Mouse (Mus musculus): ENCODE data around the gene Syt5. TPM values are rescaled to one million over a fixed set of nuclear protein-coding genes. Genes with fewer than 3 reads are reported as not detected.

The Syt5 gene
- polyA plus RNA-seq, 1 experiment from 2014 or later: 92.2 TPM

GRCm38 (mm10) chr7:4492284-4493224, 54.8 kb downstream of the Syt5 start:
- Histone ChIP-seq H3K27me3 (no peaks in the 10 kb centered on the region), H3K4me3 (replicated peaks) (no peak overlapping the region), H3K27ac (no peak overlapping the region), H3K4me1 (replicated peaks) (peaks cover 7% of the 10 kb centered on the region), H3K9me3 (no peaks in the 10 kb centered on the region), H3K9ac (replicated peaks) (no peak overlapping the region), H3K36me3 (peaks cover 82% of the 10 kb centered on the region), H3K4me2 (replicated peaks) (no peak overlapping the region)
- no peak for ATAC-seq
- 91% methylated on average over 13 of the region's 13 CpGs for WGBS

- Histone ChIP-seq H3K9ac (replicated peaks) (no peak overlapping the region), H3K4me3 (replicated peaks) (no peak overlapping the region), H3K4me1 (replicated peaks) (no peaks in the 10 kb centered on the region), H3K27me3 (no peaks in the 10 kb centered on the region), H3K9me3 (no peaks in the 10 kb centered on the region), H3K36me3 (peaks cover 81% of the 10 kb centered on the region), H3K27ac (no peak overlapping the region), H3K4me2 (replicated peaks) (no peak overlapping the region)
- ATAC-seq: no peak
- 90% methylated on average over 6 of the region's 6 CpGs for WGBS
Observed at GRCm38 (mm10) chr7:4491308-4491707, 56.0 kb downstream of the Syt5 start.

Small RNAs within 50 kb of the gene (microRNA-seq; reads per million reads assigned to microRNA genes)
- gene Gm23577: not detected

Other genes starting within 250 kb of the Syt5 start
- gene Ncr1, start 209.8 kb downstream of the Syt5 start, polyA plus RNA-seq (2015; fragmentation: Nextera tagmentation; extraction: Ambion mirVana): not detected in 2 replicates
- 0.09 TPM in 1 of 2 replicates, not detected in the other for gene Gp6, start 149.8 kb downstream of the Syt5 start, polyA plus RNA-seq (2015; fragmentation: Nextera tagmentation; extraction: Ambion mirVana)
- gene Rdh13, start 101.9 kb downstream of the Syt5 start, polyA plus RNA-seq (2015; fragmentation: Nextera tagmentation; extraction: Ambion mirVana): 37.9 and 41.6 TPM in 2 replicates
- 5.5 and 8.2 TPM in 2 replicates for gene Eps8l1, start 86.9 kb downstream of the Syt5 start, polyA plus RNA-seq (2015; fragmentation: Nextera tagmentation; extraction: Ambion mirVana)
- 34.9 and 51.9 TPM in 2 replicates for gene Ppp1r12c, start 45.9 kb downstream of the Syt5 start, polyA plus RNA-seq (2015; fragmentation: Nextera tagmentation; extraction: Ambion mirVana)
- gene Tnnt1, start 31.2 kb downstream of the Syt5 start, polyA plus RNA-seq (2015; fragmentation: Nextera tagmentation; extraction: Ambion mirVana): 5.4 and 6.3 TPM in 2 replicates
- gene Tnni3, start 23.3 kb downstream of the Syt5 start, polyA plus RNA-seq (2015; fragmentation: Nextera tagmentation; extraction: Ambion mirVana): 1.4 and 2.3 TPM in 2 replicates
- 1.5 and 2.3 TPM in 2 replicates for gene Dnaaf3, start 15.1 kb downstream of the Syt5 start, polyA plus RNA-seq (2015; fragmentation: Nextera tagmentation; extraction: Ambion mirVana)
- gene Ptprh, start 56.5 kb upstream of the Syt5 start, polyA plus RNA-seq (2015; fragmentation: Nextera tagmentation; extraction: Ambion mirVana): 0.35 and 0.67 TPM in 2 replicates
- gene Tmem86b, start 83.9 kb upstream of the Syt5 start, polyA plus RNA-seq (2015; fragmentation: Nextera tagmentation; extraction: Ambion mirVana): 3.8 and 3.9 TPM in 2 replicates
- 9.2 and 11.4 TPM in 2 replicates for gene Ppp6r1, start 111.5 kb upstream of the Syt5 start, polyA plus RNA-seq (2015; fragmentation: Nextera tagmentation; extraction: Ambion mirVana)
- 122 and 123 TPM in 2 replicates for gene Hspbp1, start 137.5 kb upstream of the Syt5 start, polyA plus RNA-seq (2015; fragmentation: Nextera tagmentation; extraction: Ambion mirVana)
- gene Brsk1, start 143.1 kb upstream of the Syt5 start, polyA plus RNA-seq (2015; fragmentation: Nextera tagmentation; extraction: Ambion mirVana): 6.8 and 7.6 TPM in 2 replicates
- gene Tmem150b, start 177.7 kb upstream of the Syt5 start, polyA plus RNA-seq (2015; fragmentation: Nextera tagmentation; extraction: Ambion mirVana): 0.22 and 0.24 TPM in 2 replicates
- gene Kmt5c, start 192.6 kb upstream of the Syt5 start, polyA plus RNA-seq (2015; fragmentation: Nextera tagmentation; extraction: Ambion mirVana): 90.0 and 92.5 TPM in 2 replicates
- 19.7 and 22.9 TPM in 2 replicates for gene Cox6b2, start 205.6 kb upstream of the Syt5 start, polyA plus RNA-seq (2015; fragmentation: Nextera tagmentation; extraction: Ambion mirVana)
- not detected in 2 replicates for gene Fam71e2, start 223.8 kb upstream of the Syt5 start, polyA plus RNA-seq (2015; fragmentation: Nextera tagmentation; extraction: Ambion mirVana)
- 0.48 and 1.1 TPM in 2 replicates for gene Il11, start 235.3 kb upstream of the Syt5 start, polyA plus RNA-seq (2015; fragmentation: Nextera tagmentation; extraction: Ambion mirVana)
- 0.45 TPM in 1 of 2 replicates, not detected in the other for gene Tmem190, start 235.4 kb upstream of the Syt5 start, polyA plus RNA-seq (2015; fragmentation: Nextera tagmentation; extraction: Ambion mirVana)
- 2.5 and 3.0 TPM in 2 replicates for gene Tmem238, start 242.1 kb upstream of the Syt5 start, polyA plus RNA-seq (2015; fragmentation: Nextera tagmentation; extraction: Ambion mirVana)
- 224 and 265 TPM in 2 replicates for gene Rpl28, start 245.3 kb upstream of the Syt5 start, polyA plus RNA-seq (2015; fragmentation: Nextera tagmentation; extraction: Ambion mirVana)

Data from midbrain, embryonic 13.5 days (tissue).